Mouse (Mus musculus) gastrocnemius, adult 2 months (tissue): ENCODE results near the gene Ism1. TPM values are rescaled to one million over a fixed set of nuclear protein-coding genes. Genes with fewer than 3 reads are reported as not detected.

Source experiments
- DNase-seq: peaks from one replicate; pipeline ENCODE4 v3.0.0; 2022
- H3K27ac ChIP-seq: fragments of 200-600 bp; 2 replicates; pipeline ENCODE4 v1.8.1; 2022; ENCODE audit warnings: mild to moderate bottlenecking
- H3K4me3 ChIP-seq: fragments of 200-600 bp; 2 replicates; pipeline ENCODE4 v1.8.1; 2022; ENCODE audit warnings: mild to moderate bottlenecking, moderate library complexity
- CTCF ChIP-seq: fragments of 200-600 bp; IDR thresholded peaks from 2 replicates; pipeline ENCODE4 v1.8.1; 2022; ENCODE audit warnings: antibody characterized with exemption, mild to moderate bottlenecking, moderate library complexity
- intact Hi-C: fragments of 180-260 bp; cut with DNase I; formaldehyde crosslinking; loops from one replicate; pipeline ENCODE4 v1.15.1; 2025
- total RNA-seq, 2 experiments: library from RNA; stranded (reverse); gene quantifications; 2 replicates each; pipeline ENCODE4 v1.2.3; 2021

Gene Ism1
- total RNA-seq, 2 experiments from 2014 or later = 0.51 to 1.1 TPM

GRCm38 (mm10) chr2:139724202-139724838 lies 46.3 kb downstream of the Ism1 start:
- intact Hi-C loops = loop anchor here (5.0 kb wide), 1 partner anchor 47 kb away; the partner anchor contains the start of gene Ism1
- Histone ChIP-seq H3K27ac (no peak overlapping the region), H3K4me3 (no peak overlapping the region)
- no peak for DNase-seq
- TF ChIP-seq CTCF = no peak

GRCm38 (mm10) chr2:139725328-139725727 lies 47.4 kb downstream of the Ism1 start:
- TF ChIP-seq CTCF = no peak
- intact Hi-C loops = no loop called here
- Histone ChIP-seq H3K27ac (no peak overlapping the region), H3K4me3 (no peak overlapping the region)
- DNase-seq = no peak

- no peak for DNase-seq
- Histone ChIP-seq H3K4me3 (no peak overlapping the region), H3K27ac (no peak overlapping the region)
- no peak for TF ChIP-seq CTCF
- intact Hi-C loops = no loop called here
These were observed 50.1 kb downstream of the Ism1 start for GRCm38 (mm10) chr2:139728060-139728459.

- H3K27ac ChIP-seq = no peak overlapping the region
- no peak overlapping the region for H3K4me3 ChIP-seq
- DNase-seq = no peak
- intact Hi-C loops = no loop called here
- no peak for TF ChIP-seq CTCF
These were observed 51.4 kb downstream of the Ism1 start for GRCm38 (mm10) chr2:139729377-139729776.

- intact Hi-C loops = no loop called here
- no peak for DNase-seq
- H3K4me3 ChIP-seq = no peak overlapping the region
- peak; percentile 41 for TF ChIP-seq CTCF
- H3K27ac ChIP-seq = no peak overlapping the region
These were observed 64.4 kb downstream of the Ism1 start for GRCm38 (mm10) chr2:139742381-139742780.

- Histone ChIP-seq H3K27ac (no peak overlapping the region), H3K4me3 (no peak overlapping the region)
- intact Hi-C loops = no loop called here
- no peak for TF ChIP-seq CTCF
- DNase-seq = no peak
These were observed 79.0 kb downstream of the Ism1 start for GRCm38 (mm10) chr2:139757021-139757420.

- no peak for TF ChIP-seq CTCF
- intact Hi-C loops = no loop called here
- DNase-seq = no peak
- Histone ChIP-seq H3K4me3 (no peak overlapping the region), H3K27ac (no peak overlapping the region)
These were observed 79.5 kb downstream of the Ism1 start for GRCm38 (mm10) chr2:139757456-139757855.

- H3K27ac ChIP-seq = no peak overlapping the region
- DNase-seq = no peak
- no peak overlapping the region for H3K4me3 ChIP-seq
- no peak for TF ChIP-seq CTCF
- intact Hi-C loops = no loop called here
These were observed 86.4 kb downstream of the Ism1 start for GRCm38 (mm10) chr2:139764355-139764754.

GRCm38 (mm10) chr2:139774949-139775570 lies 97.1 kb downstream of the Ism1 start:
- DNase-seq = no peak
- Histone ChIP-seq H3K4me3 (no peak overlapping the region), H3K27ac (no peak overlapping the region)
- no peak for TF ChIP-seq CTCF
- intact Hi-C loops = loop anchor here (10.0 kb wide), 1 partner anchor 380 kb away; the partner anchor contains the start of gene Gm17374

- Histone ChIP-seq H3K4me3 (no peak overlapping the region), H3K27ac (no peak overlapping the region)
- DNase-seq = no peak
- intact Hi-C loops = loop anchor here (10.0 kb wide), 1 partner anchor 378 kb away; the partner anchor contains the start of gene Gm17374
- no peak for TF ChIP-seq CTCF
These were observed 98.7 kb downstream of the Ism1 start for GRCm38 (mm10) chr2:139776644-139777043.

GRCm38 (mm10) chr2:139778283-139778682 lies 100.3 kb downstream of the Ism1 start:
- DNase-seq = no peak
- intact Hi-C loops = loop anchor here (10.0 kb wide), 1 partner anchor 377 kb away; the partner anchor contains the start of gene Gm17374

GRCm38 (mm10) chr2:139783318-139783850 lies 105.4 kb downstream of the Ism1 start:
- Histone ChIP-seq H3K27ac (no peak overlapping the region), H3K4me3 (no peak overlapping the region)
- TF ChIP-seq CTCF = no peak
- DNase-seq = no peak
- intact Hi-C loops = no loop called here

More at GRCm38 (mm10) chr2:139778283-139778682, 100.3 kb downstream of the Ism1 start:
- Histone ChIP-seq H3K4me3 (no peak overlapping the region), H3K27ac (no peak overlapping the region)
- TF ChIP-seq CTCF = peak; percentile 53

GRCm38 (mm10) chr2:139784465-139784864 lies 106.5 kb downstream of the Ism1 start:
- Histone ChIP-seq H3K27ac (no peak overlapping the region), H3K4me3 (no peak overlapping the region)
- intact Hi-C loops = no loop called here
- DNase-seq = no peak
- no peak for TF ChIP-seq CTCF

- DNase-seq = no peak
- intact Hi-C loops = no loop called here
- TF ChIP-seq CTCF = no peak
- Histone ChIP-seq H3K27ac (no peak overlapping the region), H3K4me3 (no peak overlapping the region)
These were observed 107.0 kb downstream of the Ism1 start for GRCm38 (mm10) chr2:139784946-139785345.
